8 mouse cellular contexts compared by ENCODE assay signal in genomic region chr8:110846405-110847170, GRCm38 (mm10). TPM values are rescaled to one million over a fixed set of nuclear protein-coding genes. Genes with fewer than 3 reads are reported as not detected.
A peak's percentile ranks its signal among the peaks of the same experiment; 100 is the strongest.
DNase-seq lines count a peak whose midpoint lies in the region; ATAC-seq and TF ChIP-seq lines count a peak whose summit lies in the region.

Gene Cog4 (plus strand): TSS chr8:110846600.
Gene Sf3b3 (minus strand): TSS chr8:110846787.

- under 1% methylated on average over 53 of the region's 53 CpGs for WGBS in hindbrain, embryonic 10.5 days
- under 1% methylated on average over 53 of the region's 53 CpGs for WGBS in lung, postnatal 0 days

- no peaks in the 10 kb centered on the region for H3K9me3 ChIP-seq in hindbrain, embryonic 10.5 days
- no peaks in the 10 kb centered on the region for H3K9me3 ChIP-seq in lung, postnatal 0 days (ENCODE audit: low read length)

- no peaks in the 10 kb centered on the region for H3K27me3 ChIP-seq in hindbrain, embryonic 10.5 days (ENCODE audit: insufficient read depth, poor library complexity, severe bottlenecking)
- H3K27me3 ChIP-seq in lung, postnatal 0 days (replicated peaks; ENCODE audit: insufficient read depth, low read length): no peaks in the 10 kb centered on the region

- peak; percentile 95 for ATAC-seq in frontal cortex, adult (ENCODE audit: low TSS enrichment)
- ATAC-seq in lung, postnatal 0 days: peak; percentile 85

- H3K36me3 ChIP-seq in hindbrain, embryonic 10.5 days: peaks cover 53% of the 10 kb centered on the region
- peaks cover 24% of the 10 kb centered on the region for H3K36me3 ChIP-seq in lung, postnatal 0 days (ENCODE audit: insufficient read depth, low read length)

- peak; percentile 31 for TF ChIP-seq CTCF in lung, postnatal 0 days (IDR thresholded peaks at IDR 0.05)

- H3K9ac ChIP-seq in lung, postnatal 0 days (replicated peaks; ENCODE audit: low read depth): peak within 1 kb of the TSS; percentile 85

- TF ChIP-seq EP300 in lung, postnatal 0 days (IDR thresholded peaks at IDR 0.05): peak; percentile 88

- H3K27ac ChIP-seq in hindbrain, embryonic 10.5 days: peak within 1 kb of the TSS; percentile 97
- peak within 1 kb of the TSS; percentile 87 for H3K27ac ChIP-seq in lung, postnatal 0 days (ENCODE audit: low read length)

- H3K4me3 ChIP-seq in hindbrain, embryonic 10.5 days: peak within 1 kb of the TSS; percentile 89
- peak within 1 kb of the TSS; percentile 79 for H3K4me3 ChIP-seq in lung, postnatal 0 days (ENCODE audit: low read depth, low read length)

- peak; percentile 62 for DNase-seq in MEL-GATA-1-ER (ENCODE audit: extremely low read depth, low read depth)
- DNase-seq in cerebellum, adult 8-10 months: peak; percentile 87
- DNase-seq in hindbrain, embryonic 10.5 days (ENCODE audit: low spot score): peak; percentile 86
- peak; percentile 83 for DNase-seq in layer of hippocampus, adult 9-11 months
- DNase-seq in lung, postnatal 0 days (ENCODE audit: low spot score): peak; percentile 92
- peak; percentile 81 for DNase-seq in ovary, postnatal 14 days (ENCODE audit: low spot score)
- peak; percentile 89 for DNase-seq in thymus, postnatal 14 days

- peaks cover 20% of the 10 kb centered on the region for H3K4me1 ChIP-seq in hindbrain, embryonic 10.5 days (replicated peaks)
- no peaks in the 10 kb centered on the region; the same call in 1 of the 2 replicates for H3K4me1 ChIP-seq in lung, postnatal 0 days (ENCODE audit: insufficient read depth, low read depth, low read length)

- peak within 1 kb of the TSS; percentile 60 for H3K4me2 ChIP-seq in lung, postnatal 0 days (replicated peaks; ENCODE audit: low read depth, low read length)

RNA-seq across cellular contexts. Expression of gene Cog4, which starts in this region (rescaled TPM):
- polyA plus RNA-seq in hindbrain, embryonic 10.5 days (2016; fragmentation: Nextera tagmentation; extraction: Ambion mirVana): 70.0 and 75.6 TPM in 2 replicates
- polyA plus RNA-seq in lung, postnatal 0 days (2015; fragmentation: Nextera tagmentation; extraction: Ambion mirVana): 43.3 and 46.4 TPM in 2 replicates

RNA-seq across cellular contexts. Expression of gene Sf3b3, which starts in this region (rescaled TPM):
- 185 and 217 TPM in 2 replicates for polyA plus RNA-seq in hindbrain, embryonic 10.5 days (2016; fragmentation: Nextera tagmentation; extraction: Ambion mirVana)
- 41.1 and 45.3 TPM in 2 replicates for polyA plus RNA-seq in lung, postnatal 0 days (2015; fragmentation: Nextera tagmentation; extraction: Ambion mirVana)

Comparison
In these comparisons a context has a peak if more than half of its experiments do, and no peak if none do; other contexts are left out.
1. Peak in every context shown above with its lines: DNase-seq, ATAC-seq, H3K4me3 ChIP-seq and H3K27ac ChIP-seq.